9 mouse cellular contexts compared by ENCODE assay signal in genomic region chr7:126655695-126656094, GRCm38 (mm10). TPM values are rescaled to one million over a fixed set of nuclear protein-coding genes. Genes with fewer than 3 reads are reported as not detected.
A peak's percentile ranks its signal among the peaks of the same experiment; 100 is the strongest.
DNase-seq lines count a peak whose midpoint lies in the region; ATAC-seq lines count a peak whose summit lies in the region.
"Had no signal": no experiment of that assay in that cellular context is flagged by ENCODE, and none has a peak within 500 bp of the region (broad histone marks: within the 10 kb centered on the region; RNA-seq: fewer than 3 reads in every experiment).

No protein-coding gene starts in this region.

- H3K4me2 ChIP-seq in liver, embryonic 13.5 days = no peak overlapping the region

- WGBS in liver, embryonic 13.5 days (ENCODE audit: insufficient replicate concordance) = 60% methylated on average over 3 of the region's 3 CpGs
- WGBS in hindbrain, embryonic 10.5 days = 90% methylated on average over 3 of the region's 3 CpGs

- no peaks in the 10 kb centered on the region for H3K36me3 ChIP-seq in liver, embryonic 13.5 days
- H3K36me3 ChIP-seq in hindbrain, embryonic 10.5 days = no peaks in the 10 kb centered on the region

- peak; percentile 91 for ATAC-seq in activated CD4-positive, CD25-positive, alpha-beta regulatory T cell, adult 4 months
- 0 out of 2 replicates have a peak, but pooled peaks have one; percentile 13 for ATAC-seq in liver, embryonic 13.5 days (ENCODE audit: low read depth)
- no peak for ATAC-seq in frontal cortex, adult (ENCODE audit: low TSS enrichment)

- H3K4me1 ChIP-seq in liver, embryonic 13.5 days (replicated peaks) = peaks cover 65% of the 10 kb centered on the region
- no peaks in the 10 kb centered on the region for H3K4me1 ChIP-seq in hindbrain, embryonic 10.5 days (replicated peaks)

- no peaks in the 10 kb centered on the region for H3K27me3 ChIP-seq in liver, embryonic 13.5 days
- no peaks in the 10 kb centered on the region for H3K27me3 ChIP-seq in hindbrain, embryonic 10.5 days (ENCODE audit: insufficient read depth, poor library complexity, severe bottlenecking)

- no peaks in the 10 kb centered on the region for H3K9me3 ChIP-seq in liver, embryonic 13.5 days (replicated peaks)
- H3K9me3 ChIP-seq in hindbrain, embryonic 10.5 days = no peaks in the 10 kb centered on the region

- no peak overlapping the region for H3K9ac ChIP-seq in liver, embryonic 13.5 days

- H3K4me3 ChIP-seq in liver, embryonic 13.5 days (replicated peaks) = no peak overlapping the region
- no peak overlapping the region for H3K4me3 ChIP-seq in hindbrain, embryonic 10.5 days

- peak overlapping the region; percentile 59 for H3K27ac ChIP-seq in liver, embryonic 13.5 days
- no peak overlapping the region for H3K27ac ChIP-seq in hindbrain, embryonic 10.5 days

- peak; percentile 58 to 64 for DNase-seq in spleen, postnatal 36 days (ENCODE audit: low spot score in 2 of 2)
- DNase-seq in spleen, adult 18-20 months = no peak
- DNase-seq in liver, embryonic 13.5 days = no peak
- DNase-seq in thymus, postnatal 14 days = peak; percentile 32
- no peak for DNase-seq in hindbrain, embryonic 10.5 days (ENCODE audit: low spot score)
- no peak for DNase-seq in adrenal gland, adult 2 months
- DNase-seq: heart, postnatal 10 days had no signal

RNA-seq across cellular contexts. Expression of gene Sgf29, which starts 6.6 kb away (rescaled TPM):
- 100 to 1,000 TPM in 1 of 2 experiments, 10 to 100 TPM in 1; 73.9 to 103 TPM for polyA plus RNA-seq in activated CD4-positive, CD25-positive, alpha-beta regulatory T cell, adult 4 months (2017; shearing (Covaris generic))
- polyA plus RNA-seq in liver, embryonic 13.5 days (2015; fragmentation: Nextera tagmentation; extraction: Ambion mirVana) = 34.7 and 36.8 TPM in 2 replicates
- polyA plus RNA-seq in hindbrain, embryonic 10.5 days (2016; fragmentation: Nextera tagmentation; extraction: Ambion mirVana) = 57.6 and 62.7 TPM in 2 replicates
- 10 to 100 TPM; 39.9 to 49.7 TPM for total RNA-seq in adrenal gland, adult 2 months (2021)
- 64.5 and 74.4 TPM in 2 replicates for polyA plus RNA-seq in adrenal gland, adult 2 months (2012; rRNA removed)

RNA-seq across cellular contexts. Expression of gene Sult1a1, which starts 20.5 kb away (rescaled TPM):
- polyA plus RNA-seq in activated CD4-positive, CD25-positive, alpha-beta regulatory T cell, adult 4 months (2017; shearing (Covaris generic)) = under 1 TPM in 1 of 2 experiments, not detected in 1; 0.42 TPM
- 1.8 and 2.0 TPM in 2 replicates for polyA plus RNA-seq in liver, embryonic 13.5 days (2015; fragmentation: Nextera tagmentation; extraction: Ambion mirVana)
- polyA plus RNA-seq in hindbrain, embryonic 10.5 days (2016; fragmentation: Nextera tagmentation; extraction: Ambion mirVana) = 0.19 and 0.30 TPM in 2 replicates
- 10 to 100 TPM; 48.1 to 52.7 TPM for total RNA-seq in adrenal gland, adult 2 months (2021)
- 29.3 and 34.3 TPM in 2 replicates for polyA plus RNA-seq in adrenal gland, adult 2 months (2012; rRNA removed)

RNA-seq across cellular contexts. Expression of gene Nupr1, which starts 25.0 kb away (rescaled TPM):
- polyA plus RNA-seq in activated CD4-positive, CD25-positive, alpha-beta regulatory T cell, adult 4 months (2017; shearing (Covaris generic)) = under 1 TPM in 1 of 2 experiments, not detected in 1; 0.54 TPM
- polyA plus RNA-seq in liver, embryonic 13.5 days (2015; fragmentation: Nextera tagmentation; extraction: Ambion mirVana) = 1.7 and 2.0 TPM in 2 replicates
- 1.4 and 2.7 TPM in 2 replicates for polyA plus RNA-seq in hindbrain, embryonic 10.5 days (2016; fragmentation: Nextera tagmentation; extraction: Ambion mirVana)
- 10 to 100 TPM; 22.9 to 26.3 TPM for total RNA-seq in adrenal gland, adult 2 months (2021)
- 2.8 and 4.4 TPM in 2 replicates for polyA plus RNA-seq in adrenal gland, adult 2 months (2012; rRNA removed)

RNA-seq across cellular contexts. Expression of gene Bola2, which starts 39.5 kb away (rescaled TPM):
- 100 to 1,000 TPM in 1 of 2 experiments, 10 to 100 TPM in 1; 90.0 to 201 TPM for polyA plus RNA-seq in activated CD4-positive, CD25-positive, alpha-beta regulatory T cell, adult 4 months (2017; shearing (Covaris generic))
- 113 and 128 TPM in 2 replicates for polyA plus RNA-seq in liver, embryonic 13.5 days (2015; fragmentation: Nextera tagmentation; extraction: Ambion mirVana)
- 208 and 212 TPM in 2 replicates for polyA plus RNA-seq in hindbrain, embryonic 10.5 days (2016; fragmentation: Nextera tagmentation; extraction: Ambion mirVana)
- 100 to 1,000 TPM; 101 to 104 TPM for total RNA-seq in adrenal gland, adult 2 months (2021)
- 44.1 and 48.7 TPM in 2 replicates for polyA plus RNA-seq in adrenal gland, adult 2 months (2012; rRNA removed)

RNA-seq across cellular contexts. Expression of gene Slx1b, which starts 39.9 kb away (rescaled TPM):
- 10 to 100 TPM in 1 of 2 experiments, 1 to 10 TPM in 1; 9.7 to 10.0 TPM for polyA plus RNA-seq in activated CD4-positive, CD25-positive, alpha-beta regulatory T cell, adult 4 months (2017; shearing (Covaris generic))
- polyA plus RNA-seq in liver, embryonic 13.5 days (2015; fragmentation: Nextera tagmentation; extraction: Ambion mirVana) = 3.6 and 4.2 TPM in 2 replicates
- 15.3 and 16.6 TPM in 2 replicates for polyA plus RNA-seq in hindbrain, embryonic 10.5 days (2016; fragmentation: Nextera tagmentation; extraction: Ambion mirVana)
- 10 to 100 TPM; 11.3 to 13.5 TPM for total RNA-seq in adrenal gland, adult 2 months (2021)
- 35.0 and 35.7 TPM in 2 replicates for polyA plus RNA-seq in adrenal gland, adult 2 months (2012; rRNA removed)

Comparison
In these comparisons a context has a peak if more than half of its experiments do, and no peak if none do; other contexts are left out.
1. DNase-seq: peak in spleen, postnatal 36 days (2 of 2) and thymus, postnatal 14 days (single experiment); none in spleen, adult 18-20 months (0 of 2), liver, embryonic 13.5 days (single experiment), hindbrain, embryonic 10.5 days (single experiment) and adrenal gland, adult 2 months (single experiment).
2. RNA of gene Sult1a1, which starts 20.5 kb away (polyA plus RNA-seq): 29.3 to 34.3 TPM in adrenal gland, adult 2 months; 1.8 to 2.0 TPM in liver, embryonic 13.5 days, 0.42 TPM in activated CD4-positive, CD25-positive, alpha-beta regulatory T cell, adult 4 months and 0.19 to 0.30 TPM in hindbrain, embryonic 10.5 days; every median in the first group is over 10 times any median in the second.